Mouse (Mus musculus): ENCODE data around the gene Gtf3c4. TPM values are rescaled to one million over a fixed set of nuclear protein-coding genes. Genes with fewer than 3 reads are reported as not detected.

The Gtf3c4 gene
- total and polyA plus RNA-seq, 2 experiments from 2014 or later, result 15.0 to 66.3 TPM

- no peaks in the 10 kb centered on the region for H3K9me3 ChIP-seq (ENCODE audit: low read length)
- ATAC-seq (ENCODE audit: low FRiP score) (no peak), DNase-seq (ENCODE audit: low spot score) (no peak)
- no peak overlapping the region for H3K4me2 ChIP-seq (ENCODE audit: low read depth, low read length, poor library complexity, severe bottlenecking)
- H3K36me3 ChIP-seq (ENCODE audit: insufficient read depth, low read length), result no peaks in the 10 kb centered on the region
- H3K27ac ChIP-seq (ENCODE audit: low read depth, low read length), result no peak overlapping the region
- no peak overlapping the region for H3K4me3 ChIP-seq (ENCODE audit: low read depth, low read length)
- 77% methylated on average over 8 of the region's 8 CpGs for WGBS
- no peaks in the 10 kb centered on the region for H3K27me3 ChIP-seq (ENCODE audit: insufficient read depth, low read length)
- H3K4me1 ChIP-seq (ENCODE audit: insufficient read depth, low read length), result no peaks in the 10 kb centered on the region
- TF ChIP-seq CTCF (IDR thresholded peaks at IDR 0.05), result no peak
- H3K9ac ChIP-seq (replicated peaks; ENCODE audit: low read length, poor library complexity, severe bottlenecking), result no peak overlapping the region
Measured at GRCm38 (mm10) chr2:28796298-28796697, 43.9 kb downstream of the Gtf3c4 start.

GRCm38 (mm10) chr2:28794623-28795022 lies 45.5 kb downstream of the Gtf3c4 start:
- no peak for ATAC-seq (ENCODE audit: low FRiP score)
- H3K4me2 ChIP-seq (ENCODE audit: low read depth, low read length, poor library complexity, severe bottlenecking), result no peak overlapping the region
- no peaks in the 10 kb centered on the region for H3K4me1 ChIP-seq (ENCODE audit: insufficient read depth, low read length)
- H3K4me3 ChIP-seq (ENCODE audit: low read depth, low read length), result no peak overlapping the region
- no peaks in the 10 kb centered on the region for H3K36me3 ChIP-seq (ENCODE audit: insufficient read depth, low read length)
- TF ChIP-seq CTCF (IDR thresholded peaks at IDR 0.05), result peak; percentile 50
- H3K27ac ChIP-seq (ENCODE audit: low read depth, low read length), result no peak overlapping the region
- no peaks in the 10 kb centered on the region for H3K27me3 ChIP-seq (ENCODE audit: insufficient read depth, low read length)
- WGBS, result 78% methylated on average over 5 of the region's 5 CpGs
- DNase-seq (ENCODE audit: low spot score), result no peak
- H3K9me3 ChIP-seq (ENCODE audit: low read length), result no peaks in the 10 kb centered on the region
- no peak overlapping the region for H3K9ac ChIP-seq (replicated peaks; ENCODE audit: low read length, poor library complexity, severe bottlenecking)

- Histone ChIP-seq H3K4me2 (ENCODE audit: low read depth, low read length, poor library complexity, severe bottlenecking) (peak overlapping the region; percentile 40), H3K4me3 (ENCODE audit: low read depth, low read length) (peak overlapping the region; percentile 11; the same call in 1 of the 2 replicates), H3K9ac (replicated peaks; ENCODE audit: low read length, poor library complexity, severe bottlenecking) (no peak overlapping the region), H3K9me3 (ENCODE audit: low read length) (no peaks in the 10 kb centered on the region), H3K27me3 (ENCODE audit: insufficient read depth, low read length) (no peaks in the 10 kb centered on the region), H3K4me1 (ENCODE audit: insufficient read depth, low read length) (no peaks in the 10 kb centered on the region), H3K36me3 (ENCODE audit: insufficient read depth, low read length) (no peaks in the 10 kb centered on the region), H3K27ac (ENCODE audit: low read depth, low read length) (peak overlapping the region; percentile 32; the same call in 1 of the 2 replicates)
- DNase-seq (ENCODE audit: low spot score), result peak; percentile 90
- TF ChIP-seq CTCF (IDR thresholded peaks at IDR 0.05), result no peak
- 23% methylated on average over 5 of the region's 6 CpGs for WGBS
- ATAC-seq (ENCODE audit: low FRiP score), result peak; percentile 69
Measured at GRCm38 (mm10) chr2:28792931-28793610, 47.1 kb downstream of the Gtf3c4 start.

- 64% methylated on average over 6 of the region's 6 CpGs for WGBS
- TF ChIP-seq CTCF (IDR thresholded peaks at IDR 0.05), result no peak
- Histone ChIP-seq H3K9ac (replicated peaks; ENCODE audit: low read length, poor library complexity, severe bottlenecking) (no peak overlapping the region), H3K4me3 (ENCODE audit: low read depth, low read length) (no peak overlapping the region), H3K27me3 (ENCODE audit: insufficient read depth, low read length) (no peaks in the 10 kb centered on the region), H3K4me1 (ENCODE audit: insufficient read depth, low read length) (no peaks in the 10 kb centered on the region), H3K36me3 (ENCODE audit: insufficient read depth, low read length) (no peaks in the 10 kb centered on the region), H3K27ac (ENCODE audit: low read depth, low read length) (no peak overlapping the region), H3K4me2 (ENCODE audit: low read depth, low read length, poor library complexity, severe bottlenecking) (no peak overlapping the region), H3K9me3 (ENCODE audit: low read length) (no peaks in the 10 kb centered on the region)
- ATAC-seq (ENCODE audit: low FRiP score) (no peak), DNase-seq (ENCODE audit: low spot score) (peak; percentile 61)
Measured at GRCm38 (mm10) chr2:28787067-28787619, 53.0 kb downstream of the Gtf3c4 start.

GRCm38 (mm10) chr2:28786355-28787066 lies 53.6 kb downstream of the Gtf3c4 start:
- Histone ChIP-seq H3K4me2 (ENCODE audit: low read depth, low read length, poor library complexity, severe bottlenecking) (no peak overlapping the region), H3K27ac (ENCODE audit: low read depth, low read length) (no peak overlapping the region), H3K9ac (replicated peaks; ENCODE audit: low read length, poor library complexity, severe bottlenecking) (no peak overlapping the region), H3K4me3 (ENCODE audit: low read depth, low read length) (no peak overlapping the region), H3K9me3 (ENCODE audit: low read length) (no peaks in the 10 kb centered on the region), H3K4me1 (ENCODE audit: insufficient read depth, low read length) (no peaks in the 10 kb centered on the region), H3K27me3 (ENCODE audit: insufficient read depth, low read length) (no peaks in the 10 kb centered on the region), H3K36me3 (ENCODE audit: insufficient read depth, low read length) (no peaks in the 10 kb centered on the region)
- DNase-seq (ENCODE audit: low spot score) (no peak), ATAC-seq (ENCODE audit: low FRiP score) (no peak)
- TF ChIP-seq CTCF (IDR thresholded peaks at IDR 0.05), result no peak
- WGBS, result 59% methylated on average over 16 of the region's 16 CpGs

GRCm38 (mm10) chr2:28781310-28781709 lies 58.9 kb downstream of the Gtf3c4 start:
- no peak for TF ChIP-seq CTCF (IDR thresholded peaks at IDR 0.05)
- peak; percentile 17 for DNase-seq (ENCODE audit: low spot score)
- 78% methylated on average over 4 of the region's 4 CpGs for WGBS
- Histone ChIP-seq H3K4me3 (ENCODE audit: low read depth, low read length) (no peak overlapping the region), H3K27me3 (ENCODE audit: insufficient read depth, low read length) (no peaks in the 10 kb centered on the region), H3K9me3 (ENCODE audit: low read length) (no peaks in the 10 kb centered on the region), H3K27ac (ENCODE audit: low read depth, low read length) (no peak overlapping the region), H3K9ac (replicated peaks; ENCODE audit: low read length, poor library complexity, severe bottlenecking) (no peak overlapping the region), H3K4me2 (ENCODE audit: low read depth, low read length, poor library complexity, severe bottlenecking) (no peak overlapping the region), H3K4me1 (ENCODE audit: insufficient read depth, low read length) (no peaks in the 10 kb centered on the region), H3K36me3 (ENCODE audit: insufficient read depth, low read length) (no peaks in the 10 kb centered on the region)
- no peak for ATAC-seq (ENCODE audit: low FRiP score)
